Mouse (Mus musculus) spleen, postnatal 4 days (tissue): ENCODE results near the gene Klhl32.
A peak's percentile ranks its signal among the peaks of the same experiment; 100 is the strongest.

Experiments used
- DNase-seq, 2 experiments: peaks; one replicate each; pipeline ENCODE4 v3.0.0; 2022; ENCODE audit warnings: low spot score in 2 of 2

Klhl32 gene

DNA sequence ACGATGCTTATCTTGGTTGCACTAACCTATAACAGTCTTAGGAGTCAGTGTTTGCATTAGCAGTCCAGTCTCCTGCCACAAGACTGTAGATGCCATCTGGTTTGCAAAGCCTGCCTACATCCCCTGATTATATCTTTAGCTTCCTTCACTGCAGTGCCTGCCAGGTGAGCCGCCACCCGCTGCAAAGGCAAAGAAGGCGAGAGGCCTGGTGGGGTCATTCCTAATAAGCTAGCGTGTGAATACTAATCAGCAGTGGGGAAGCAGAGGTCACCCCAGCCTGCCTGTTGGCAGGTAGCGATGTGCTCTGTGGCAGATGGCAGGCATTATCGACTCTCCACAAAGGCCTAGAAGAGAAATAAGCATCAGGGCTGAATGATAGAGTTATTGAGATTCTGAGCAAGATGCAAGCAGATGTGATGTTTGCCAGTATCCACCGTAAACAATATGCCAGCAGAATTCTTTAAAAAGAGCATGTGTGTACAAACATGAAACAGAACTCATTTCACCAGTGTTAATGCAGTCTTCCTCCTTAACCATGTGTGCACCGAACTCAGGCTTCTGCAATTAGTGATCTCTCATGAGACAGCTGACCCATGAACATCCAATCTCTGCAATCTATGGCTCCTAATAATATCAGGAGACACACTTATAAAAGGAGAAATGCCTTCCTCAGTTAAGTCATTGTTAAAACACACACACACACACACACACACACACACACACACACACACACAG lies 219.6 kb downstream of the Klhl32 start:
- no peak for DNase-seq

DNA sequence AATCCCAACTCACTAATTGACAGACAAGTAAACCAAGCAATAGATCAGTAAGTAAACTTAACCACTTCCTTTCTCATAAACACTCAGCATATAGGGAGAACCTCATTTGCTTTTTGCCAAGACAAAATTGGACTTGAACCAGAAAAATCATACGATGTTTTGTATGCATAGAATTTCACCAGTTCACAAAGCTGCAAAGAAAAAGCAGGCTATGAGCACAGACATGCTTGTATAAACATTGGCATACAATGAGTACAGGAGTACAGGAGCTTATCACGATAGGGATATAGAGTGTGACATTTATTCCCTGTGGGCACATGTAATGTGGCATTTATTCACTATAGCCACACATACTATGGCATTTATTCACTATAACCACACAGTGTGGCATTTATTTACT lies 220.5 kb downstream of the Klhl32 start:
- no peak for DNase-seq

DNA sequence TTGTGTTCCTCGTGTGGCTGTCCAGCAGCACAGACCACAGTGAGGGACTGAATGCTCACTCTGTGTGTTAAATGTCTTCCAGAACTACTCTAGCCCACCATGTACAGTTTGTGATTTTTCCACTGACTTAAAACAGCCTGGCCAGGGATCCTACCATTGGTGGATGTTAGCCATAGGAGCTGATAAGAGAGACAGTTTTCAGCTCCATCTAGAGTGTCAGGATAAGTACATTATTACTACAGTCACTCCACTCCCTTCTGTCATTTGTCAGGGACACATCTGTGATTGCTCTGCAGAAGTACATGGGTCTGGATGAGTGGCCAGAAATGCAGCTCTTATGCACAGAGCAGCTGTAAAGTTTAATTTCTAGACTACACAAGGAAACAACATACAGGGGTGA lies 223.1 kb downstream of the Klhl32 start:
- no peak for DNase-seq

DNA sequence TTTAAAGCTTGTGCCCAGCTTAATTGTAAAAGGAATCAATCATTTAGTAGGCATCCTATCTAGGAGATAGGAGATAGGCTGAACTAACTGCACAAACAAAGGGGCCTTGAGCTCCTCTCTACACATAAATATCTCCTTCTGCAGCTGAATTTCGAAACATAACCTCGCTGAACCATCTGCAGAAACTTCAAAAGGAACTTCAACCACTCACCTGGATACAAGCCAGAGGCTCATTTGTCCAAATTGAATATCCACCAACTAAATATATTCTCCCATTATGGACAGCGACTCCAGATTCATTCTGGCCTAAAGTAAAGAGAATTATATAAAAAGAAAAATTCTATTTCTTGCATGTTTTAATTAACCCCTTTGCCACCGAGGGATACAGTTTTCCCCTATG lies 224.2 kb downstream of the Klhl32 start:
- no peak for DNase-seq

DNA sequence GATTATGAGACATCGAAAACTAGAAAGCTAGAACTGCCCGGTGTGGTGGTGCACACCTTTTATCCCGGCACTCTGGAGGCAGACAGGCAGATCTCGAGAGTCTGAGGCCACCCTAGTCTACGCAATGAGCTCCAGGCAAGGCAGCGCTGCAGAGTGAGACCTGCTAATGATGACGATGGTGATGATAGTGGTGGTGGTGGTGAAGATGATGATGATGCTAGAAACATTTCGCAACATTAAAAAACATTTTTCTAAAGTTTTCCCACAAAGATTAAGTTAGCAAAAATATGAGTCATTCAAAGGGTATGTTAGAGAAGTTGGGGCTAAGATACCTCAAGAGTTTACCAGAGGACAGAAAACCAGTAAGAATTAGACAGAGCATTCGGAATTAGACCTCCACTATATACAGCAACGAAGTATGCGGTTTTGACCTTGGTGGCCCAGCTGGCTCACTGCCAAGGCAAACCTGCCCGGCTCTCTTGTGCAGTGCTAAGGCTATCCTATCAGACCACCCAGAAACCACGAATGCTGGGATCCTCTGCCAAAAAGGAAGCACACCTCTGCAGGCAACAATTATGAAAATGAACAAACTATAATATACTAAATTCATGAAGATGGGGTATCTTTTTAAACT lies 224.9 kb downstream of the Klhl32 start:
- DNase-seq: no peak

DNA sequence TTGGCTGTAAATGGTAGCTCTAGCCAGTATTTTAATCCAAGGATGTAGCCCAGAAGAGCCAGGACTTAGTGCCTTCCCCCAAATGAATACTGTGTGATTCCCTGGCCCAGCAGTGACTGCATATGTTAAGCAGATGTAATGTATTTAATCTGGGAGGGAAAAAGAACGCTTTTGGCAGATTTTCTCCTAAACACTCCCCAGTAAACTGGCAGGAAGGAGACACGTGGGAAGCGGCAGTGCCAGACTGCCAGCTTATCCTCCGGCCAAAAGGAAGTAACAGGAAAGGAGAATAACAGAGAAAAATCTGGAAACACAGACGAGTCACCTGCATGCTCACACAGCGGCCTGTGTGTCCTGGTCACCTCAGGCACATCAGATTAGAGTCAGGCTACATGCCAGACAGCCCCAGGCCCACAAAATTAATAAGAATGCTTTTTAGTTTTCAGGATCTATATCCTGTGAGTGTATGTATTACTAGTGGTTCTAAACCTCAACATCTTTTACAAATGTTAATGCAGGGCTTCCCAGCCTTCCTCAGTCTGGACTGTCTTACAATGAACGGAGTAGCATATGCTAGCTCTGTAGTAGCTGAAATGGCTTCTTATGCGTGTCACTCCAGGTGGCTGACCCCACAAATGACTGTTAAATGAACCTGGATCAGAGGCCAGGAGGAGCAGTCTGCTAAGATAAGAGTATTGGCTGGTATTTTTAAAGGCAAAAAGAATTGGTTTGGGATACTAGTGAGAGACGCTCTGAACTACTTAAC lies 229.3 kb downstream of the Klhl32 start:
- no peak for DNase-seq

DNA sequence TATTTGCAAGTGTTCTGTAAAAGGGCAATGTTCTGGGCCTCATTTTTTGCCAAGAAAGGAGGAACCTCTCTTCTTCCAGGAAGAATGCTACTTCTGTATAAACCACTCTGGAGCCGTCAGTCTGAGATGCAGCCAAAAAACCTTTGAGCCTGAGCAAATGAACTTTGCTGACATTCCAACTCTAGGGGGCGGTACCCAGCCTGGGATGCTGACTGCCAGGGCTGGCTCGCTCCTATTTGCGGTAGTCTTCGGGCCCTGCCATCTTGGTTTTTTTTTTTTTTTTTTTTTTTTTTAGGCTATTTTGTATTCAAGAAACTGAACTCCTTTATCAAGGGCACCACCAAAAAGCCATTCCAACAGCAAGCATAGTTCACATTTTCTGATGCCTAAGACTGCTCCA lies 230.5 kb downstream of the Klhl32 start:
- no peak for DNase-seq

DNA sequence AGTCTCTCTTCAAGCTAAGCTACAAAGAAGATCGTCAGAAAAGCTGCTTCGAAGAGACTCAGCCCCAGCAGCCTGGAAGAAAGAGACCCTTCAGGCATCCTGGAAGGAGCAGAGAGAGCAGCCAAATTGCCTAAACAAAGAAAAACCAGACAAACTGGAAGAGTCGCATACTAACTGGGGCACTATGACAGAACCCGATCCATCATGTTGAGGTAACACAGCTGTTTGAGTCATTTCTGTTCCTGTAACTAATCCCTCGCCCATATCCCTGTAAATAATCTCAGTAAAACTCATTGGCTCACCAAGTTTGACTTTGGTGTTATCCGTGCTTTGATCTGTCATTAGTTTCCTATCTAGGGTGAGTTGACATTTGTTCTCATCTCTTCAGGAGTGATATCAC lies 230.9 kb downstream of the Klhl32 start:
- DNase-seq: no peak

DNA sequence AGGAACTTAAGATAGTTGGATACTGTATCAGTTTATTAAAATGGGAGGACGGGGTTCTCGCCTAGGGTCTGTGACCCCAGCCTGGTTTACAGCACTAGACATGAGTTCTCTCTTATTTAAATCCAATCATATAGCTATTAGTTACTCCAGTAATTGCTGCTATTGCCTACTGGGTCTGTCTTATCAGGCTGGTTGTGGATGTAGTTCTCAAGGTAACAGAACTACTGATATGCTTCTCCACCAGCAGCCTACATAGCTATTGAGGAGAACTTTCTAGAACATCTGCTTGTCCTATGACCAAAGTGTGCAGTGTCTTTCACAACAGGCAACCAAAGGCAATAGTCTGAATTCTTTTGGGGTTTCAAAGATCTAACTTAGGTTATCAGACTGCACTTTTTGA lies 241.4 kb downstream of the Klhl32 start:
- DNase-seq: no peak

DNA sequence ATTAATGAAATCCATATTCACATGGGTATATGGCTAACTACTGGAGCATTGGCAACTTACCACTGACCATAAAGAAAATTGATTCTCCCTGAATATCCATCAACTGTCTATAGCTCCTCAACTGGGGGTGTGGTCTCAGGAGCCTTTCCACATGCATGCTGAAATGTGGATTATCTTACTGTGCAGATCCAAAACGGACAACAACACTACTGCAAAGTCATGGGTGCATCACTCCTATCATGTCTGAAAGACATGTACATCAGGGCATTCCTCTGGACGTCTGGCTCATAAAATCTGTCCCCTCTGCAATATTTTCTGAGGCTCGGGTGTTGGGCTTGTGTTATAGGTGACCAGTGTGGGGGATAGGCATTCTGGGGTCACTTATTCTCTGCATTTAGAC lies 241.8 kb downstream of the Klhl32 start:
- no peak for DNase-seq

DNA sequence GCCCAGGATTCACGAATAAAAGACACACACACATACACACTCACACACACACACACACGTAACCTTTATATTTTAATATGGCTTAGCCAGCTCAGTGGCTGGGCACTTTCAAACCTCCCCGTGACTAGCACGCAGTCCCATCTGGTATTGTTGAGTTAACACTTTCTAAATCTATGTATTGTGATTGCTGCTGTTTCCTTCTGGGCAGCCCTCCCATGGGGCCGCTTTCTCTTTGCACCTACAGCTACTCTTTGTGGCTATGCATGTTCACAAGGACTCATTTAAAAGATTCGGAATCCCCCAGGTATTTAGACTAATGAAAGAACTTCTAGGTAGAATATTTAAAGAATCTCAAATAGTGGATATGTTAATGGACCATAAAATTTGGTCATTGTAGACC lies 249.2 kb downstream of the Klhl32 start:
- no peak for DNase-seq

DNA sequence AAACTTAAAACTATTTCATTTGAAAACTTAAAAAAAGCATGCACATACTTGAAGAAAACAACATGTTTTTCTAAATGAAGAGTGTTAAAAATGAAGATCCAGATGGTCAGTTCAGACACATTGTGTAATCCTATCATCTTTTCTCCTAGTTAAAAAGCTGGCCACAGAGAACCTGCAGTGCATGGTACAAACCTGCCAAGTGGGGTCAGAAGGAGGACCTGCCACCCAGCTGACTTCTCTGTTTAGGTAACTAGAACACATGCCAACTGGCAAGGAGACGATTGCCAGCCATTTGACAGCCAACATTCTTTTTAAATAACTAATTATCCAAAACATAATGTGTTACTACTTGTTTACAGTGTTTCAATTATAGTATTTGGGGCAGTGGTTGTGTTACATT lies 252.3 kb downstream of the Klhl32 start:
- DNase-seq: no peak

DNA sequence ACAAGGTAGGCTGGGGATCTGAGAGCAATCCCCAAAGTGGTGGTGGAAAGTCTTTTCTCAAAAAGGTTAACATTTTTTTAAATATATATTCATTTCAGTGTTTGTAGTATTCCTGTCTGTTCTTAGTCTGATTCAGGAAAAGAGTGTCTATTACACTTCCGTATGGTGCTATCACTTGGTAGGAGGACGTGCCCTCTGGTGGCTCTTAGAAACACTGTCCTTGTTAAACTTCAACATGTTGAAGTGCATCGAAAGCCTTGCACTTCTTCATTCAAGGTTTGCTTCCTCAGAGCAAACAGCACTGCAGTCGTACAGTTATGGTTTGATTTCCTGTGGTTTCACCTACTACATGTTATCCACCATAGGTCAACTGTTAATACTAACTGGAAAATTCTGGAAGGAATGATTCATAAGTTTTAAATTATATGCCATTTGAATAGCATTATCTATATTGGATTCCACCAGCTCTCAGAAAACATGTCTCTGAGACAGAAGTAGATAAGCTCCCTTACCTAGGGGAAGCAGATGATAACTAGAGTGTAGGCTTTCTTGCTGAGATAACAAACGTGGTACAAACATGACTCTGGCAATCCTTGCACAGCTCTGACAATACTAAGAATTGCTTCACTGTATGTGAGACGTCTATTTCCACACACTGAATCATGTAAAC lies 253.8 kb downstream of the Klhl32 start:
- DNase-seq: no peak

DNA sequence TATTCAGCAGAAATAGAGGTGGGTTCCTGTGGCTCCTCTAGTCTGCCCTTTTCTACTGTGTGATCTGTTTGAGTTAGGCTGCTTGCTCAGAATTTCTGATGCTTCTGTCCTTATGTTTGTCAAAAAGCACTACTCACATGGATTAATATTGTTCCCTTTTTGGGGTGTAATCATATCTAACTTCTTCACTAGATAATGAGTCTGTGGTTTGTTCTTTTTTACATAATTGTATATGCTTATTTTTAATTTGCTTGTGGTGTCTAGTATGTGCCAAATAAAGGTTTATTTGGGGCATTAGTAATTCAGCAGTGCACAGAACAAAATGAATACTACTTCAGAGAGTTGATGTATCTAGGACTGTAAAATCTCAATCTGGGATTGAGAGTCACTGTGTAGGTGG lies 256.1 kb downstream of the Klhl32 start:
- DNase-seq: no peak

DNA sequence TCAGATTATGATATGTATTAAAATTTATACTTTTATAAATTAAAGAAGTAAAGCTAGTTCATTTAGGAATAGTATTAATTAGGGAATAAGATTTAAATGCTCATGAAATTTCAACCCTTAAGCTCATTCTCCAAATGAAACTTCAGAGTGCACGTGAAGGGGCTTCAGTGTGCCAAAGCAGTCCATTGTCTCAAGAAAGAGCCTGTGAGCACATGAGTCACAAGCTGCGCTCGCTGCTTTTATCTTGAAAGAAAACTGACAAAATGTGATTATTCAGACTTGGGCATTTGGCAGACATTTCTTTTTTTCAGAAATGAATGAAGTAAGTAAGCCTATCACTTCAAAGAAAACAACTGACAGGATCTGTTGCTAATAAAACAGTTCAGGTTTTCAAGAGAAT lies 266.9 kb downstream of the Klhl32 start:
- DNase-seq: no peak

DNA sequence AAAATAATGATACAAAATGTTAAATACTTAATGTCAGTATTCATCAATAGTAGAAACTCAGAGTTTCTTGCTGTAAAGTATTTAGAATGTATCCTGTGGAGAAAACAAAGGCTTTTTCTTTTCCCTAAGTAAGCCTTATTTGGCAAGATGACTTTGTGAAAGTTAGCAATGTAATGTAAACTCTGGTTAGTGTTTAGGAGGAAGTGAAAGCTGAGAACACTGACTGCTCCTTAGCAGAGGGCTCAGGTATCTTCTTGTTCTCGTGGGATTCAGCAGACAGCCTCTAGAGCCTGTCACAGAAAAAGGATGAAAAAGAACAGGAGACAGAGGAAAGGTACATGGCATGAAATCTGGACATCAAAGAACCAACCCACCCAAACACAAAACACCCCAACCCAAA lies 268.6 kb downstream of the Klhl32 start:
- no peak for DNase-seq

DNA sequence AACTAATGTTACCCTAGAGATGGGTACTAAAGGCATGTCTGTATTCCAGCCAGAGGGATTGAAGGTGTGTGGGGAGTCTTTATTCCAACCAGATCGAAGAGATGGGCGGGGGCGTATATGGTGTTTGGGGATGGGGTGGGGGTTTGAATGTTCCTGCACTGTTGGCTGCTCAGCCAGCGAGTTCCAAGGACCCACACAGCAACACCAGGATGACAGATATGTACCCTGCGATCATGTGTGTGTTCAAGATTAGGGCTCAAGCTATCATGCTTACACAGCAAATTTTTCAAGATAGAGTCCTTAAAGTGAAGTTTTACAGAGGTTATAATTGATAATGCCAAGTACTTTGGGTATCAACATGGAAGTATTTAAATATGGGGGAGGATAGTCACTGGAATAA lies 273.3 kb downstream of the Klhl32 start:
- DNase-seq: no peak

DNA sequence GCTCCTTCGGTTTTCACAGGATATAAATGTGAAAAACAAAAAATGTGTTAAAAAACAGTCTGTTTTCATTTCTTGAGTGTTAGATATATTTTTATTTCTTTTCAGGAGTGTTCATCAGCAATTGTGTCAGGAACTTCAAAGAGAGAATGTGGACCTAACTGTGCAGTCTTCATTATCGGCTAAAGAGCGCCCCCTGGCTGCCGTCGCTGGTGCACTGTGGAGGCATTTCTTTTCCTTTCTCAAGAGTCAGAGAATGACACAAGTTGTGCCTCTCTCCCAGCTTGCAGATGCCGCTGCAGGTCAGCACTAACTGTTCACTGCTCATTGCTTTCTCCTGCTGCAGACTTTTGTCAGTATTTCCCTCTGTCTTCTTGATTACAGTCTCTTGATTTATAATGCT lies 276.6 kb downstream of the Klhl32 start:
- peak; percentile 67 to 88 for DNase-seq

DNA sequence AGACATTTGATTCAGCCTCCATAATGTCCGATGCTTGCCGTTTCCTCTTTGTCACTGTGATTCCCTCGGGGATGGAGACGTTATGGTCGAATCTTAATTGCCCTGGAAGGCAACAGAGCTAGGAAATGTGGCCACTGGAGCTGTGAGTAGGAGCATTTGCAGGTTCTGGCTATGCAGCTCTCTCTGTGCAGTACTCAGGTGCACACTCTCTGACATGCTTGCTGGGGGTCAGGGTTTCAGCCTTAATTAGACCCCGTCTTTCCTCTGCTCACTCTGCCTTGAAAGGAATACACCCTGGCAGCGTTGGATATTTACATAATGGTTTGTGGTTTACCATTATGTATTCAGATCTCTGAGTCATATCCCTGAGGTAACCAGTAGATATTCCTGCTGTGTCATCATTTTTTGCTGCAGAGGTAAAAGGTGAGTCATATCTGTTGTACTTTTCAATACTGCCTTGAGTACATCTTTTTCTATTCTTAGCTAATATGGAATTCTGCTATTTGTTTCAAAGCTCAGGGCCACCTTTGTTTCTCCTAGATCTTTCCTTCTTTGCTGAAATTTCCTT lies 281.9 kb downstream of the Klhl32 start:
- DNase-seq: no peak

DNA sequence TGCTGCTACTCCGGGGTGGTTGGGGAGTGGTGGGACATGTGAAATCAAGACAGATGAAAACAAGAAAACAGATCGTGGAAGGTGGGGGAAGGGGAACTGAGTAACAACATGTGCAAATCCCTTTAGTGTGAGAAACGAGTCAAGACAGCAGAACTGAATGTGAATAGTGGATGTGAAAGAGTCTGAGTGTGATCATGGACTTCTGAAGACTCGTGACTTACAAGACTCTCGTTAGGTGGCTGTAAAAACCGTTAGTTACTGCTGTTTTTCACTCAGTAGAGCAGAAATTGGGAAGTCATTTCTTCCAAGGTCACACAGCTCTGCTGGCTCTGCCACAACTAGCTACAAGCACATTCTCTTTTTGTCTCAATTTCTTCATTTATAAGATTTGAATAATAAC lies 282.9 kb downstream of the Klhl32 start:
- DNase-seq: no peak
